Mouse (Mus musculus) heart, embryonic 15.5 days (tissue): ENCODE measurements around the gene Prss43. TPM values are rescaled to one million over a fixed set of nuclear protein-coding genes. Genes with fewer than 3 reads are reported as not detected.
A peak's percentile ranks its signal among the peaks of the same experiment; 100 is the strongest.

ENCODE experiments used
- ATAC-seq: fragments of 200-750 bp; cut with Nextera tagmentation; replicated peaks from 2 replicates; pipeline ENCODE4 v1.8.0; 2017; ENCODE audit warnings: low read depth, moderate TSS enrichment; ENCODE audit not compliant: insufficient number of reproducible peaks, insufficient read depth, low FRiP score
- H3K27ac ChIP-seq: fragments of 300-500 bp; sonication (generic); 2 replicates; pipeline ENCODE4 v1.5.1; 2015; ENCODE audit warnings: mild to moderate bottlenecking, inconsistent platforms
- H3K27me3 ChIP-seq: fragments of 300-500 bp; sonication (generic); 2 replicates; pipeline ENCODE4 v1.6.1; 2015; ENCODE audit warnings: inconsistent platforms
- H3K36me3 ChIP-seq: fragments of 300-500 bp; sonication (generic); 2 replicates; pipeline ENCODE4 v1.6.1; 2015; ENCODE audit warnings: mild to moderate bottlenecking, inconsistent platforms
- H3K4me1 ChIP-seq: fragments of 300-500 bp; sonication (generic); replicated peaks from 2 replicates; pipeline ENCODE4 v1.6.1; 2015; ENCODE audit warnings: inconsistent platforms
- H3K4me2 ChIP-seq: fragments of 300-500 bp; sonication (generic); 2 replicates; pipeline ENCODE4 v1.6.1; 2015; ENCODE audit warnings: inconsistent platforms, mild to moderate bottlenecking, moderate library complexity
- H3K4me3 ChIP-seq: fragments of 300-500 bp; sonication (generic); 2 replicates; pipeline ENCODE4 v1.5.1; 2015; ENCODE audit warnings: mild to moderate bottlenecking, inconsistent platforms
- H3K9ac ChIP-seq: fragments of 300-500 bp; sonication (generic); 2 replicates; pipeline ENCODE4 v1.6.1; 2015; ENCODE audit warnings: mild to moderate bottlenecking, inconsistent platforms
- H3K9me3 ChIP-seq: fragments of 300-500 bp; sonication (generic); replicated peaks from 2 replicates; pipeline ENCODE4 v1.6.1; 2016; ENCODE audit warnings: inconsistent platforms
- WGBS: fragments of 180-500 bp; shearing (Covaris S2); methylation state at CpG from one replicate; pipeline ENCODE4 v1.1.7; 2015; ENCODE audit warnings: mixed read lengths; 5-methylcytosine and 5-hydroxymethylcytosine counted together
- polyA plus RNA-seq: library from polyadenylated mRNA; unstranded; fragments of >200 nt; fragmentation: Nextera tagmentation; extraction: Ambion mirVana; gene quantifications from 2 replicates; pipeline ENCODE4 v1.2.1, GENCODE M21; 2015

Prss43 gene
- polyA plus RNA-seq, 1 experiment from 2014 or later: not detected

DNA sequence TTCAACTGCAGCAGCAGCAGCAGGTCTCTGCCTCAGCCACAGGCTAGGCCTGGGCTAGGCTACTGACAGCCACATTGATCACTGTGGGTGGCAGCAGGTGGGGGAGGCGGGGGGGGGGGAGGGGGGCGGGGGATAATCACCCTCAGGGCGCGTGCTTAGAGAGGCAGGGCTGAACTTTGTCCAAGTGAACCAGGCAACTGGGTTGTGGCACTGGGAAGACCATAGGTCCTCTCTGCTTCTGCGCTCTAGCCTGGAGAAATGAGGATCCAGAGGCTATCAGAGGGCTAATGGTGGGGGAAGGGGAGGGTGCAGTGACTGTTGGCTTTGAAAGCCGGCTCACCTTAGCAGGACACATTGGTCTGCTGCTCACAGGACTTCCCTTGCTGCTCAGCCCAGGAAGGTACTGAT is 48.8 kb downstream of the Prss43 start:
- no peak for ATAC-seq
- H3K4me3 ChIP-seq: no peak overlapping the region
- no peak overlapping the region for H3K4me2 ChIP-seq
- peaks cover 27% of the 10 kb centered on the region for H3K27me3 ChIP-seq
- peaks cover 41% of the 10 kb centered on the region for H3K4me1 ChIP-seq
- no peaks in the 10 kb centered on the region for H3K9me3 ChIP-seq
- no peak overlapping the region for H3K9ac ChIP-seq
- H3K36me3 ChIP-seq: no peaks in the 10 kb centered on the region
- H3K27ac ChIP-seq: no peak overlapping the region
- 30% methylated on average over 6 of the region's 6 CpGs for WGBS

DNA sequence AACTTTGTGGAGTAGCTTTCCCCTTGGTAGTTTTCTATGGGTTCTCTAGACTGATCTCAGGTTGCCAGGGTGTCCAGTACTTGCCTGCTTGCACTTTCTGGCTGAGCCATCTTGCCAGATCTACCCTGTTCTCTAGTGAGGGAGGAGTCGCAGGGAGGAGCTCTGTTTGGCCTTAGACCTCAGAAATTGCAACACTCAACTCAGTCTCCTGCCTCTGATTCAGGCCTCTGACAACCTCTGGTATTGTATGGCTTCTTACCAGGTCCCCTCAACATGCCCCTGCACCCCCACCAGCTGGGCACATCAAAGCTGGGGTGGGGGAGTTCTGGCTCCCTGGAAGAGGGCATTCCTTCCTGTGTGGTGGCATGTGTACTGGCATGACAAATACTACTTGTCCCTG is 50.9 kb downstream of the Prss43 start:
- H3K4me2 ChIP-seq: no peak overlapping the region
- WGBS: 81% methylated on average over 1 of the region's 1 CpGs
- H3K9me3 ChIP-seq: no peaks in the 10 kb centered on the region
- H3K9ac ChIP-seq: no peak overlapping the region
- no peaks in the 10 kb centered on the region for H3K36me3 ChIP-seq
- ATAC-seq: no peak
- peaks cover 47% of the 10 kb centered on the region for H3K4me1 ChIP-seq
- no peak overlapping the region for H3K4me3 ChIP-seq
- peak overlapping the region; percentile 52 for H3K27ac ChIP-seq
- peaks cover 29% of the 10 kb centered on the region for H3K27me3 ChIP-seq

- 50% methylated on average over 5 of the region's 5 CpGs for WGBS
- Histone ChIP-seq H3K9ac (no peak overlapping the region), H3K9me3 (no peaks in the 10 kb centered on the region), H3K4me3 (no peak overlapping the region), H3K36me3 (no peaks in the 10 kb centered on the region), H3K27me3 (peaks cover 24% of the 10 kb centered on the region), H3K27ac (peak overlapping the region; percentile 52), H3K4me2 (peak overlapping the region; percentile 22; the same call in 1 of the 2 replicates), H3K4me1 (peaks cover 47% of the 10 kb centered on the region)
- ATAC-seq: peak; percentile 73
Observed at GRCm38 (mm10) chr9:110877888-110878287, 51.4 kb downstream of the Prss43 start.

GRCm38 (mm10) chr9:110879191-110879920 is 52.9 kb downstream of the Prss43 start, which contains the start of gene Als2cl:
Gene Als2cl, plus strand, starts transcription at chr9:110879870.
- H3K27ac ChIP-seq: peak within 1 kb of the TSS; percentile 76
- peak within 1 kb of the TSS; percentile 89 for H3K4me2 ChIP-seq
- WGBS: 17% methylated on average over 12 of the region's 12 CpGs
- no peaks in the 10 kb centered on the region for H3K9me3 ChIP-seq
- no peaks in the 10 kb centered on the region for H3K36me3 ChIP-seq
- peaks cover 9% of the 10 kb centered on the region for H3K27me3 ChIP-seq
- peaks cover 38% of the 10 kb centered on the region for H3K4me1 ChIP-seq
- peak within 1 kb of the TSS; percentile 60 for H3K4me3 ChIP-seq
- 0 out of 2 replicates have a peak, but pooled peaks have one; percentile 20 for ATAC-seq
- peak within 1 kb of the TSS; percentile 64 for H3K9ac ChIP-seq

DNA sequence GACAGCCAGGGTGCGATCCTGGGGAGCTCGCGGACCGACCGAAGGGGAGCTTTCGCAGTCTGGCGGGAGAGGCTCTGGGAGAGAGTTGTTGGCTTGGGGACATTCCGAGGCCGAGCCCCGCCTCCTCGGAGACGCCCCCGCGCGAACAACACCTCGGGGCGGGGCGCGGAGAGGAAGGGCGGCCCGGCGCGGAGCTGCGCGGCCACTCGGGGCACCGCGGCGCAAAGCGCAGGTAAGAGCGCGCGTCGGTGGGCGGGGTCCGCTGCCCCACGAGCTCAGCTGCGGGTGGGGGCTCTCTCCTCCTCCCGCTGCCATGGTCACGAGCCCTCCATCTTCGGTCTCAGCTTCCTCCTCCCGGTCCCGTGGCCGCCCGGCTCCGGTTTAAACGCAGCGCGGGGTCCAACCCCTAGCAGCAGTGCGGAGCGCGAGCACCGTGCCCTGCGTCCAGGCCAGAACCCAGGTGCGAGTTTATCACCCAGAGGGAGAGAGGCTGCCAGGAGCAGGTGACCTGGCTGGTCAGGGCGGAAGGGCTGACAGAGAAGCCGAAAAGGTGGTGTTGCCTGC is 53.6 kb downstream of the Prss43 start, which contains the start of gene Tmie:
Gene Tmie, minus strand, starts transcription at position 116 of the 564 bp plus-strand sequence.
- Histone ChIP-seq H3K36me3 (no peaks in the 10 kb centered on the region), H3K27ac (peak within 1 kb of the TSS; percentile 76), H3K4me2 (peak within 1 kb of the TSS; percentile 89), H3K9me3 (no peaks in the 10 kb centered on the region), H3K4me1 (peaks cover 36% of the 10 kb centered on the region), H3K9ac (peak within 1 kb of the TSS; percentile 64), H3K4me3 (peak within 1 kb of the TSS; percentile 60), H3K27me3 (peaks cover 9% of the 10 kb centered on the region)
- WGBS: under 1% methylated on average over 56 of the region's 57 CpGs
- peak; percentile 74 for ATAC-seq

GRCm38 (mm10) chr9:110880772-110881171 is 54.3 kb downstream of the Prss43 start:
- no peak for ATAC-seq
- Histone ChIP-seq H3K27me3 (peaks cover 9% of the 10 kb centered on the region), H3K9me3 (no peaks in the 10 kb centered on the region), H3K9ac (0 out of 2 replicates have a peak overlapping the region, but pooled peaks have one; percentile 64), H3K4me3 (peak overlapping the region; percentile 60), H3K36me3 (no peaks in the 10 kb centered on the region), H3K4me2 (peak overlapping the region; percentile 89), H3K27ac (no peak overlapping the region), H3K4me1 (peaks cover 36% of the 10 kb centered on the region)
- WGBS: 74% methylated on average over 4 of the region's 4 CpGs

Other genes with a start within 250 kb of the Prss43 start
- gene Nradd, start 202.2 kb upstream of the Prss43 start, polyA plus RNA-seq: 17.7 and 22.9 TPM in 2 replicates
- 1.8 and 4.2 TPM in 2 replicates for gene Nbeal2, start 172.5 kb upstream of the Prss43 start, polyA plus RNA-seq
- gene Ccdc12, start 170.2 kb upstream of the Prss43 start, polyA plus RNA-seq: 130 and 138 TPM in 2 replicates
- 3,797 and 4,490 TPM in 2 replicates for gene Myl3, start 84.8 kb upstream of the Prss43 start, polyA plus RNA-seq
- 23.2 and 26.1 TPM in 2 replicates for gene Pth1r, start 79.5 kb upstream of the Prss43 start, polyA plus RNA-seq
- 0.15 TPM in 1 of 2 replicates, not detected in the other for gene Prss42, start 28.5 kb upstream of the Prss43 start, polyA plus RNA-seq
- not detected in 2 replicates for gene Prss44, start 12.7 kb upstream of the Prss43 start, polyA plus RNA-seq
- gene Prss45, start 7.9 kb downstream of the Prss43 start, polyA plus RNA-seq: not detected in 2 replicates
- 0.10 TPM in 1 of 2 replicates, not detected in the other for gene Prss46, start 17.8 kb downstream of the Prss43 start, polyA plus RNA-seq
- gene Prss50, start 31.3 kb downstream of the Prss43 start, polyA plus RNA-seq: 0.37 TPM in 1 of 2 replicates, not detected in the other
- gene Als2cl, start 53.2 kb downstream of the Prss43 start, polyA plus RNA-seq: 1.7 and 3.2 TPM in 2 replicates
- gene Tmie, start 53.4 kb downstream of the Prss43 start, polyA plus RNA-seq: 0.74 and 1.2 TPM in 2 replicates
- not detected in 2 replicates for gene Fam240a, start 90.2 kb downstream of the Prss43 start, polyA plus RNA-seq
- gene Tdgf1, start 119.5 kb downstream of the Prss43 start, polyA plus RNA-seq: not detected in 2 replicates
- gene Lrrc2, start 124.9 kb downstream of the Prss43 start, polyA plus RNA-seq: 4.4 and 6.9 TPM in 2 replicates
- gene Rtp3, start 163.9 kb downstream of the Prss43 start, polyA plus RNA-seq: 0.30 and 0.36 TPM in 2 replicates
- gene Ltf, start 192.6 kb downstream of the Prss43 start, polyA plus RNA-seq: 1.9 and 2.2 TPM in 2 replicates
- 3.9 and 5.2 TPM in 2 replicates for gene Ccrl2, start 230.8 kb downstream of the Prss43 start, polyA plus RNA-seq